Mouse (Mus musculus) erythroblast, embryonic 14.5 days (primary cell): ENCODE results near the gene Pnrc2.

Experiments used
- GATA1 ChIP-seq: IDR thresholded peaks from 2 replicates; pipeline ENCODE4 v1.6.1; 2012; ENCODE audit warnings: low read length, inconsistent platforms, mixed read lengths
- TAL1 ChIP-seq: IDR thresholded peaks from 3 replicates; pipeline ENCODE4 v1.6.1; 2012; ENCODE audit warnings: low read length, inconsistent platforms, mixed read lengths

GRCm38 (mm10) chr4:135844400-135844799 is 29.2 kb downstream of the Pnrc2 start:
- TF ChIP-seq GATA1 (no peak), TAL1 (no peak)
